Mouse (Mus musculus): ENCODE results near the gene Hspa12a. TPM values are rescaled to one million over a fixed set of nuclear protein-coding genes. Genes with fewer than 3 reads are reported as not detected.

Gene Hspa12a
- polyA plus RNA-seq, 1 experiment from 2014 or later = 0.53 TPM

DNA sequence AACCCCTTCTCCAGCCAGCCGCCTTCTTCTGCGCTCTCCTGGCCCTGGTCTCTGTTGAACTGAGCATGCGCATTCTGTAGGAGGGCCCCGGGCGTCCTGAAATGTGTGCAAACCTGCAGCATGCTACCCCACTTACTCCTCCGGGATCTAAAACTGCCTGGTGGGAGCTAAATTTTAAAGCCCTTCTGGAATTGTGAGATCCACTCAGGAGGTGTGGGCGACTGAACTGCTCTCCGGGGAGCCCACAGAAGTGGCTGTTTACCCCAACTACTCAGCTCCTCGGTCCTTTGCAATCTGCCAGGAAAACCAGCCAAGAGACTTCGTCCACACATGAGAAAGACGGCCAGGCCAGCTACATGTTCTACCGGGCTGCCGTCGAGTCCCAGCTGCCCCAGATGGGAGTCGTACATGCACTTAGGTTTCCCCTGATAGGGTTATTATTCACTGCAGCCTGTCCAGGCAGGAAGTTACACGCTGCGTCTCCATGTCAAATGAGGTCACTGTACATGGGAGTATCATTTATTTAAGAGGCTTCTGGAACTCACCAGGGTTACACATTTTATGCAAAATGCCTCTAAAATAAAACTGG, 126.9 kb downstream of the Hspa12a start:
- ATAC-seq (ENCODE audit: low read depth) = no peak
- no peaks in the 10 kb centered on the region for H3K9me3 ChIP-seq (replicated peaks)
- no peak for DNase-seq
- H3K27ac ChIP-seq = no peak overlapping the region
- H3K4me2 ChIP-seq = no peak overlapping the region
- H3K36me3 ChIP-seq = no peaks in the 10 kb centered on the region
- 68% methylated on average over 17 of the region's 17 CpGs for WGBS (ENCODE audit: insufficient replicate concordance)
- H3K9ac ChIP-seq = no peak overlapping the region
- H3K27me3 ChIP-seq = no peaks in the 10 kb centered on the region
- H3K4me1 ChIP-seq (replicated peaks) = no peaks in the 10 kb centered on the region
- no peak overlapping the region for H3K4me3 ChIP-seq (replicated peaks)

DNA sequence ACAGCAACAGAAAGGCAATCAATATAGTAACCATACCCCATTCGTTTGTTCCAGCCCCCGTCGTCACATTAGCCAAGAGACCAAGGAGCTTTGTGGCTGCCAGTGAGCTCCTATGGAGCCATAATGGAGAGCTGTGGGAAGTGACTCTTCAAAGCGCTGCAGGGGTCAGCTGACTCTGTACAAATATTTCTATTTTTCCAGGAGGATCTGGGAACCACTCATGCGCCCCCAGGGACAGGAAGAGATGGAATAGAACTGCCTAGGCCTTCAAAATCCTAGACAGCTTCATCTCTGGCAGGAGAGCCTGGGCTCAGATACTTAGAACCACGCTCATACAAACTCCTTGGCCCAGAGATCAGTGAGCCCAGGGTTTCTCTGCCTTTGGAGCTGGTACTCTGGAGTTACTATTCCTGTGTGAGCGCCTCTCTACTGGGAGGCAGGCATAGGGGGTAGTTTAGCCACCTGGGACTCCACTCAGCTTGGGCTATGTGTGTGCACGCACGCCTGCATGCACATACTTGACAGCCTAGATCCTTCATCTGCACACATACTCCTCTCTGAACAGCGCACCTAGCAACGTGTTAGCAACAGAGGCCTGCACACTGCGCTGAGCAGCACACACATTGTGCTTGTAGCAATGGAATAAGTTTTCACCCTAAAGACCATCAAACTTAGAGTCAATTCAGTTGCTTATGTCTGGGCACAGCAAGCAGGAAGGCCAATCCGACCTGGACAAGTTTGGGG, 128.1 kb downstream of the Hspa12a start:
- ATAC-seq (ENCODE audit: low read depth) (no peak), DNase-seq (no peak)
- Histone ChIP-seq H3K4me2 (no peak overlapping the region), H3K27ac (no peak overlapping the region), H3K36me3 (no peaks in the 10 kb centered on the region), H3K27me3 (no peaks in the 10 kb centered on the region), H3K9ac (no peak overlapping the region), H3K9me3 (replicated peaks) (no peaks in the 10 kb centered on the region), H3K4me1 (replicated peaks) (no peaks in the 10 kb centered on the region), H3K4me3 (replicated peaks) (no peak overlapping the region)
- WGBS (ENCODE audit: insufficient replicate concordance) = 65% methylated on average over 13 of the region's 13 CpGs

DNA sequence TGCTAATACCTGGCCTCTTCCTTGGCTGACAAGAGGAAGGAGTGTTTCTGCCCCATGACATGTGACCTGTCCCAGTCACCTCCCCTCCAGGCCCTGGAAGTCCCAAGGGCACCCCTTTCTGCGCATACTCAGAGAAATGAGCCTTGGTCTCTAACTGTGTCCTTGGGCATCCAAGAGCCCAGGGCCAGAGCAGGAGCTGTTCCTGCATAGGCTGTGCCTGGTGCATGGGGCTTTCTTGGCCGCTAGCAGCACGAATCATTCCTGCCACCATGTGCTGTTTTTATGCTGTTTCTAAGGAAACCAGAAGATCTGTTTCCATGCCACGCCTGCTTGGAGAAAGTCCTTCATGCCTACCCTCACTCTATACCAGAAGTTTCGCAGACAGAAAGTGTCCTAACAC, 132.9 kb downstream of the Hspa12a start:
- Histone ChIP-seq H3K27me3 (no peaks in the 10 kb centered on the region), H3K9me3 (replicated peaks) (no peaks in the 10 kb centered on the region), H3K4me1 (replicated peaks) (no peaks in the 10 kb centered on the region), H3K4me3 (replicated peaks) (no peak overlapping the region), H3K4me2 (no peak overlapping the region), H3K9ac (no peak overlapping the region), H3K36me3 (no peaks in the 10 kb centered on the region), H3K27ac (no peak overlapping the region)
- 54% methylated on average over 5 of the region's 5 CpGs for WGBS (ENCODE audit: insufficient replicate concordance)
- no peak for ATAC-seq (ENCODE audit: low read depth)
- no peak for DNase-seq

DNA sequence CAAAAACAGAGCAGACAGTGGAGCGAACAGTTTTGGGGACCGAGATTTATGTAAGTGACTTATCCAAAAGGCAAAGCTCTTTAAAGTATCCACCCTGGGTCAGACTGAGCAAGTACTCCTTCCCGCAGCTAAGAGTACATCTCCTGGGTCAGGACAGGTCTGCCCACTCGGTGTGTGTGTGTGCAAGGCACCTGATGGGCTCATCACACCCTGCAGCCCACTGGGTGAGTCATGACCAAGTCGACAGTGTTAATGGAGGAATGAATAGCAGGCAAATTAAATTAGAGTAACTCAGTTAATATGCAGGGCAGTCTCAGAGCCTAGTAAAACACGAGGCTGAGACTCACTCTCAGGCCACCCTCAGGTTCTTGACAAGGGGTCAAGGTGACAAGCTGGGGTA, 134.6 kb downstream of the Hspa12a start:
- WGBS (ENCODE audit: insufficient replicate concordance) = 67% methylated on average over 6 of the region's 6 CpGs
- no peaks in the 10 kb centered on the region for H3K4me1 ChIP-seq (replicated peaks)
- no peak overlapping the region for H3K4me2 ChIP-seq
- H3K9ac ChIP-seq = no peak overlapping the region
- H3K27me3 ChIP-seq = no peaks in the 10 kb centered on the region
- DNase-seq = no peak
- ATAC-seq (ENCODE audit: low read depth) = no peak
- H3K27ac ChIP-seq = no peak overlapping the region
- no peaks in the 10 kb centered on the region for H3K36me3 ChIP-seq
- no peak overlapping the region for H3K4me3 ChIP-seq (replicated peaks)
- no peaks in the 10 kb centered on the region for H3K9me3 ChIP-seq (replicated peaks)

DNA sequence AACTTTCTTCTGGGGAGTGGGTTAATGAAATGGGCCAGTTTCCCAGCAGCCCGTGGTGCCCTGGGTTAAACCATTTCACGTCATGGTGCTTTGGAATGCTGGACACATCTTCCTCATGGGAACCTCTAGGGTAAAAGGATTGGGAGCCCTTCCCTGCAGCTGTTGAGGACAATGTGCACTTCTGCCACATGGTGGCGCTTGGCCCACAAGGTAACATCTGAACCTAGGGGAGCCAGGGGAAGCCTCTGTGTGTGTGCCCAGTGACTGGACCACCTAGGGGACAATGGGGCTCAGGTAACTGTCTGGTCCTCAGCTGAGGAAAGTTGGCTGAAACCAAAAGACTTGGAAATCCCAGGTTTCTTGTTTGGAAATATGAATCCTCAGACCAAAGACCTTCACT, 137.1 kb downstream of the Hspa12a start:
- no peak for ATAC-seq (ENCODE audit: low read depth)
- Histone ChIP-seq H3K27me3 (no peaks in the 10 kb centered on the region), H3K9ac (no peak overlapping the region), H3K4me3 (replicated peaks) (no peak overlapping the region), H3K27ac (no peak overlapping the region), H3K9me3 (replicated peaks) (no peaks in the 10 kb centered on the region), H3K4me1 (replicated peaks) (no peaks in the 10 kb centered on the region), H3K36me3 (no peaks in the 10 kb centered on the region), H3K4me2 (no peak overlapping the region)
- peak; percentile 7 for DNase-seq
- WGBS (ENCODE audit: insufficient replicate concordance) = 7% methylated on average over 3 of the region's 3 CpGs

DNA sequence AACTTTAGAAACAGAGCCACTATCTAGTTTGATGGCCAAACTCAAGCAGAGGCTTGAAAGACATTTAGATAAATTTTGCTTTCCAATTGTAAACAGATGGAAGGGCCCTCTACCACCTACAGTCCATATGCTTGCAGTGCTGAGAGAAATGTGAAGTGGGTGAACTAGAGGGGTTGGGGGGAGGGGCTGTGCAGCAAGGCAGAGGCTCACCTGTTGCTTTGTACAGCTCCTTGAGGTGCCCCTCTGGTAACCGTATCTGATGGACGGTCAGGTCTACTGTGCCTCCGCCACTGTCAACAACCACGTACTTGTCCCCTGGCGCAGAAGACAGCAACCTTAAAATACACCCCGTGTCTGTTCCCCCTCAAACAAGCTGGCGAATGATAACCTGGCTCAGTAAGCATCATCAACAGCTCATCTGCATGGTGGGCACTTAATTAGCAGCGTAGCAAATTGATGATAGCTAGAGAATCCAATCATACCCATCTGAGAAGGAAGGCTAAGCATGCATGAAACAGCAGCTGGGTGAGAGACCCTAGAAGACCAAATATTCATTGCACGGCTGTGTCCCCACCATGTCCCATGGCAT, 138.2 kb downstream of the Hspa12a start:
- 78% methylated on average over 9 of the region's 9 CpGs for WGBS (ENCODE audit: insufficient replicate concordance)
- H3K4me1 ChIP-seq (replicated peaks) = no peaks in the 10 kb centered on the region
- no peaks in the 10 kb centered on the region for H3K36me3 ChIP-seq
- ATAC-seq (ENCODE audit: low read depth) (no peak), DNase-seq (no peak)
- no peak overlapping the region for H3K4me3 ChIP-seq (replicated peaks)
- no peaks in the 10 kb centered on the region for H3K27me3 ChIP-seq
- H3K9me3 ChIP-seq (replicated peaks) = no peaks in the 10 kb centered on the region
- H3K4me2 ChIP-seq = no peak overlapping the region
- no peak overlapping the region for H3K9ac ChIP-seq
- H3K27ac ChIP-seq = no peak overlapping the region

DNA sequence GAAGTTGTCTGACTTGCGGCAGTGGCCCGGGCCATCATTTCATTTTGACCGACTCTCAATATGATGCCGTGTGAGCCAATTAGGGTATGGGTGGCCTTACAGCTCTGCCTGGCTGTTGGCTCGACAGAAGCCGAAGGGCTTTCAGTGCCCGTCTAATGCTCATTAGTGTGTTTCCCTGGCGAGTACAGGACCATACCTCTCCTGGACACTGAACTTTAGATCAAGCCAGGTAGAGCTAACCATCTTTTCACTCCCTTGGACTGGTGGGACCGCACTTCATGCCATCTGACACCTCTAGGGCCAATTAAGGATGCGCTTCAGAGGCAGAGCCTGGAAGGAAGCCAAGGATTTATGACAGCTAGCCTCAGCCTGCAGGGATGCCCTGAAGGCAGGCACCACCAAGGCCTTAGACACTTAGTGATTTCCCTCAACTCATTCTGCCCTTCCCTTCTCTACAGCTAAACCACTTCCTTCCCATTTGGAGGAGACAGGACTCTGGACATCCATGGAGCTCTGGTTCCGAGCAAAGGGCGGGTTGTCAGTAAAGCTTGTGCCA, 148.3 kb downstream of the Hspa12a start:
- Histone ChIP-seq H3K4me3 (replicated peaks) (no peak overlapping the region), H3K36me3 (no peaks in the 10 kb centered on the region), H3K4me2 (no peak overlapping the region), H3K4me1 (replicated peaks) (no peaks in the 10 kb centered on the region), H3K27ac (no peak overlapping the region), H3K27me3 (no peaks in the 10 kb centered on the region), H3K9ac (no peak overlapping the region), H3K9me3 (replicated peaks) (no peaks in the 10 kb centered on the region)
- WGBS (ENCODE audit: insufficient replicate concordance) = 62% methylated on average over 12 of the region's 12 CpGs
- ATAC-seq (ENCODE audit: low read depth) (no peak), DNase-seq (no peak)

DNA sequence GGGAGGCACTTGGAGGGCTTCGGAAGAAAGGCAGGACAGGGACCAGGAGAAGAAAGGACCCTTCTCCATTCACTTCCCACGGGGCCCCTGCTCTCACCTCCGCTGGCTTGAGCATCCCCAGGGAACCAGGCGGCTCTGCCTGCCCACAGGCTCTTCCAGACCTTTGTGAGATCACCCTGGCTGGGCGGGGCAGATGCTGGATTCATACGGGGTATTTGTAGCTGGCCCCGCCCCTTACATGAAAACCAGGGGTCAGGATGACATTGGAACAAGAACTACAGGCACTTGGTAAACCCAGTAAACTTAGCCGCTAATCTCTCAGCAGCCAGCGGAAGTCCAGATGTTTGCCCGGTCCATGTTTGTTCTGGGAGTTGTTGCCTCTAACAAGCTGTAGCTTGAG, 149.2 kb downstream of the Hspa12a start, which contains the start of gene 1700019N19Rik:
Gene 1700019N19Rik (minus strand): TSS at position 178 of the 400 bp plus-strand sequence.
- WGBS (ENCODE audit: insufficient replicate concordance) = 49% methylated on average over 10 of the region's 10 CpGs
- H3K27me3 ChIP-seq = no peaks in the 10 kb centered on the region
- H3K9me3 ChIP-seq (replicated peaks) = no peaks in the 10 kb centered on the region
- no peak within 1 kb of the TSS for H3K9ac ChIP-seq
- no peak for DNase-seq
- no peak for ATAC-seq (ENCODE audit: low read depth)
- H3K36me3 ChIP-seq = no peaks in the 10 kb centered on the region
- no peak within 1 kb of the TSS for H3K27ac ChIP-seq
- no peaks in the 10 kb centered on the region for H3K4me1 ChIP-seq (replicated peaks)
- H3K4me2 ChIP-seq = no peak within 1 kb of the TSS
- no peak within 1 kb of the TSS for H3K4me3 ChIP-seq (replicated peaks)

DNA sequence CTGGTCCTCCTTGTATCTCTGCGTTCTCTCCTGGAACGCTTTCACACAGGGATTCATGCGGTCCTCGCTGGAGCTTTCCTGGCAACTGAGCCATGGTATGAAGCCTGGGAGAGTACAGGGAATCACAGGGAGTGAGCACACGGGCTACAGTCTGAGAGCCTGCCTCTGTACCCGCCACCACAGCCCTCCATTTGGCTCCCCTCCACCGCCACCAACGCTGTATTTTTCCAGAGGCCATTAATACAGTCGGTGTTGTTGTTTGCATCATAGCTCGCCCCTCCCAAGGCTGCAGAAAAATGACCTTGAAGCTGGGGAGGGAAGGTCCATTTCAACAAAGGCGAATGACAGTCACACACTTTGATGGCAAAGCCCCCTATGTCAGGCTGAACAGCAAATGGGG, 154.3 kb downstream of the Hspa12a start:
- no peaks in the 10 kb centered on the region for H3K9me3 ChIP-seq (replicated peaks)
- no peak overlapping the region for H3K9ac ChIP-seq
- H3K27me3 ChIP-seq = no peaks in the 10 kb centered on the region
- no peak for ATAC-seq (ENCODE audit: low read depth)
- 64% methylated on average over 11 of the region's 11 CpGs for WGBS (ENCODE audit: insufficient replicate concordance)
- H3K36me3 ChIP-seq = no peaks in the 10 kb centered on the region
- H3K4me1 ChIP-seq (replicated peaks) = no peaks in the 10 kb centered on the region
- no peak for DNase-seq
- no peak overlapping the region for H3K4me2 ChIP-seq
- no peak overlapping the region for H3K27ac ChIP-seq
- no peak overlapping the region for H3K4me3 ChIP-seq (replicated peaks)

DNA sequence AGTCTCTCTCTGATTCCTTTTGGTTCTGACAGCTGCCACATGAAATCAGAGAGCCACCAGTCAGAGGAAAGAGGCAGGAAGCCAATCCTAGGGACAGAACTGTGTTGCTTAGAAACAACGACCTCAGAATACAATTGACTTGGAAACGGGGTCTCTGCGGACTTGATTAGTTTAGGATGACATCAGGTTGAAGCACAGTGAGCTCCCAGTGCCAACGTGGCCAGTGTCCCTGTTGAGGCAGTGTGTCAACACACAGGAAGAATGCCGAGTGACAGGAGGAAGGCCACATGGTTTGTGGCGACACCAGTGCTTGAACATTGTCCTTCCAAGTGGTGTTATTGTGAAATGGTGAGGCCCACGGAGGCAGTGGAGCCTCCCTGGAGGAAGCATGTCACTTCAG, 159.5 kb downstream of the Hspa12a start:
- WGBS (ENCODE audit: insufficient replicate concordance) = 16% methylated on average over 7 of the region's 7 CpGs
- H3K9me3 ChIP-seq (replicated peaks) = no peaks in the 10 kb centered on the region
- ATAC-seq (ENCODE audit: low read depth) = peak; percentile 23; the same call in 1 of the 2 replicates
- no peak overlapping the region for H3K9ac ChIP-seq
- no peak for DNase-seq
- no peak overlapping the region for H3K4me3 ChIP-seq (replicated peaks)
- no peaks in the 10 kb centered on the region for H3K4me1 ChIP-seq (replicated peaks)
- no peaks in the 10 kb centered on the region for H3K36me3 ChIP-seq
- H3K4me2 ChIP-seq = no peak overlapping the region
- no peaks in the 10 kb centered on the region for H3K27me3 ChIP-seq
- no peak overlapping the region for H3K27ac ChIP-seq

DNA sequence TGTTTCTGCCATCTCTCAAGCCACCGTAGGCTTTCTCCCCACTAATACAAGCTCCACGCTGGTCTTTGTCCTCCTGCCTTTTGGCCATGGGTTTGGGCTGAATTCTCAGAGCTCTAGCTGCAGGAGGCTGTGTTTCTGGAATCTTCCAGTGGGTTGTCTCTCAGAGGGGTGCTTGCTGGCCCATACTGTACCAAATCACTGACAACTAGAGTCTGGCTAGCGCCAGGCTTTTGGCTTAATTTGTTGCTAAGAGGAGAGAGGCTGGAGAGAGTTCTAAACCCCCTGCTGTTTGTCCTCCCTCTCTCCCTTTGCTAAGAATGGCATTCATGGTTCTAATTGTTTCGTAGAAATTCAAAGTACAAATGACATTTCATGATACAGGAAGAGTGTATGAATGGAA, 161.9 kb downstream of the Hspa12a start:
- H3K27me3 ChIP-seq = no peaks in the 10 kb centered on the region
- WGBS (ENCODE audit: insufficient replicate concordance) = 56% methylated on average over 4 of the region's 4 CpGs
- ATAC-seq (ENCODE audit: low read depth) (no peak), DNase-seq (no peak)
- H3K27ac ChIP-seq = no peak overlapping the region
- H3K4me3 ChIP-seq (replicated peaks) = no peak overlapping the region
- no peak overlapping the region for H3K4me2 ChIP-seq
- no peak overlapping the region for H3K9ac ChIP-seq
- no peaks in the 10 kb centered on the region for H3K4me1 ChIP-seq (replicated peaks)
- H3K9me3 ChIP-seq (replicated peaks) = no peaks in the 10 kb centered on the region
- no peaks in the 10 kb centered on the region for H3K36me3 ChIP-seq

Data from liver, embryonic 13.5 days (tissue).